Mouse (Mus musculus) midbrain, postnatal 0 days (tissue): ENCODE data around the gene Tcam1. TPM values are rescaled to one million over a fixed set of nuclear protein-coding genes. Genes with fewer than 3 reads are reported as not detected.
"Not testable (repeated sequence)": the region's sequence is repeated elsewhere in the genome, so short reads cannot be mapped to it uniquely, and the experiment has no call there.

Experiments
- ATAC-seq: fragments of 200-750 bp; cut with Nextera tagmentation; 2 replicates; pipeline ENCODE4 v1.8.0; 2017; ENCODE audit warnings: moderate number of reproducible peaks, mild to moderate bottlenecking, moderate TSS enrichment, moderate library complexity; ENCODE audit not compliant: low FRiP score
- DNase-seq: peaks from one replicate; pipeline ENCODE4 v3.0.0-alpha.2; 2015; ENCODE audit warnings: low spot score
- H3K27ac ChIP-seq: fragments of 300-500 bp; sonication (generic); 2 replicates; pipeline ENCODE4 v1.5.1; 2014; ENCODE audit warnings: low read depth, mild to moderate bottlenecking, low read length, mixed read lengths
- H3K27me3 ChIP-seq: fragments of 300-500 bp; sonication (generic); 2 replicates; pipeline ENCODE4 v1.6.1; 2014; ENCODE audit warnings: low read length, control low read depth, mixed read lengths; ENCODE audit not compliant: insufficient read depth
- H3K36me3 ChIP-seq: fragments of 300-500 bp; sonication (generic); 2 replicates; pipeline ENCODE4 v1.6.1; 2014; ENCODE audit warnings: low read length, control low read depth, mixed read lengths; ENCODE audit not compliant: insufficient read depth
- H3K4me1 ChIP-seq: fragments of 300-500 bp; sonication (generic); 2 replicates; pipeline ENCODE4 v1.6.1; 2014; ENCODE audit warnings: mild to moderate bottlenecking, control low read depth, antibody characterized with exemption, low read length, mixed read lengths; ENCODE audit not compliant: insufficient read depth
- H3K4me2 ChIP-seq: fragments of 300-500 bp; sonication (generic); 2 replicates; pipeline ENCODE4 v1.6.1; 2014; ENCODE audit warnings: low read depth, mild to moderate bottlenecking, low read length, mixed read lengths; ENCODE audit not compliant: poor library complexity, severe bottlenecking
- H3K4me3 ChIP-seq: fragments of 300-500 bp; sonication (generic); 2 replicates; pipeline ENCODE4 v1.5.1; 2014; ENCODE audit warnings: low read depth, mild to moderate bottlenecking, low read length, moderate library complexity
- H3K9ac ChIP-seq: fragments of 300-500 bp; sonication (generic); replicated peaks from 2 replicates; pipeline ENCODE4 v1.6.1; 2014; ENCODE audit warnings: mild to moderate bottlenecking, low read length, moderate library complexity, mixed read lengths; ENCODE audit not compliant: poor library complexity, severe bottlenecking
- H3K9me3 ChIP-seq: fragments of 300-500 bp; sonication (generic); 2 replicates; pipeline ENCODE4 v1.6.1; 2016; ENCODE audit warnings: low read length, control low read depth
- CTCF ChIP-seq: IDR thresholded peaks from 2 replicates; pipeline ENCODE4 v1.5.1; 2016; ENCODE audit warnings: antibody characterized with exemption, mild to moderate bottlenecking
- WGBS: fragments of 180-500 bp; shearing (Covaris S2); extraction: QIAGEN DNeasy Blood & Tissue Kit; methylation state at CpG from one replicate; pipeline ENCODE4 v1.1.7; 2014; 5-methylcytosine and 5-hydroxymethylcytosine counted together
- polyA plus RNA-seq: library from polyadenylated mRNA; unstranded; fragments of >200 nt; fragmentation: Nextera tagmentation; extraction: Ambion mirVana; gene quantifications from 2 replicates; pipeline ENCODE4 v1.2.1, GENCODE M21; 2015
- total RNA-seq: library from RNA; depleted of rRNA; stranded (reverse); fragments of >200 nt; gene quantifications from 2 replicates; pipeline ENCODE4 v1.2.3, GENCODE M21; 2014; rRNA removed

Tcam1 gene
- 0.22 and 0.24 TPM in 2 replicates for total RNA-seq
- polyA plus RNA-seq: 0.10 and 0.20 TPM in 2 replicates

- Histone ChIP-seq H3K9me3 (no peaks in the 10 kb centered on the region), H3K4me3 (0 out of 2 replicates have a peak within 1 kb of the TSS, but pooled peaks have one; percentile 0), H3K4me2 (peak within 1 kb of the TSS; percentile 40), H3K9ac (no peak within 1 kb of the TSS), H3K27ac (no peak within 1 kb of the TSS), H3K4me1 (peaks cover 8% of the 10 kb centered on the region), H3K36me3 (no peaks in the 10 kb centered on the region), H3K27me3 (no peaks in the 10 kb centered on the region)
- peak; percentile 95 for TF ChIP-seq CTCF
- 6% methylated on average over 25 of the region's 25 CpGs for WGBS
- DNase-seq (peak; percentile 96), ATAC-seq (peak; percentile 75)
These were observed at the start of gene Tcam1 for GRCm38 (mm10) chr11:106276454-106276853. TSS of gene Tcam1 (plus strand) at chr11:106276672.

- H3K27ac ChIP-seq, H3K9me3 ChIP-seq, H3K9ac ChIP-seq, H3K27me3 ChIP-seq, H3K4me2 ChIP-seq, ATAC-seq, H3K4me3 ChIP-seq, DNase-seq, H3K4me1 ChIP-seq: not testable (repeated sequence)
- peaks cover 47% of the 10 kb centered on the region for H3K36me3 ChIP-seq
- peak; percentile 29; the same call in 1 of the 2 replicates for TF ChIP-seq CTCF
- 84% methylated on average over 8 of the region's 8 CpGs for WGBS
These were observed 42.5 kb upstream of the Tcam1 start for GRCm38 (mm10) chr11:106233978-106234377.

GRCm38 (mm10) chr11:106246834-106247233, 29.6 kb upstream of the Tcam1 start:
- no peaks in the 10 kb centered on the region for H3K9me3 ChIP-seq
- 98% methylated on average over 1 of the region's 1 CpGs for WGBS
- peaks cover 85% of the 10 kb centered on the region for H3K36me3 ChIP-seq
- H3K4me2 ChIP-seq: no peak overlapping the region
- H3K4me1 ChIP-seq: no peaks in the 10 kb centered on the region
- no peak overlapping the region for H3K4me3 ChIP-seq
- DNase-seq (no peak), ATAC-seq (no peak)
- no peaks in the 10 kb centered on the region for H3K27me3 ChIP-seq
- no peak overlapping the region for H3K27ac ChIP-seq
- peak; percentile 64 for TF ChIP-seq CTCF
- H3K9ac ChIP-seq: no peak overlapping the region

- Histone ChIP-seq H3K4me1 (no peaks in the 10 kb centered on the region), H3K36me3 (peaks cover 78% of the 10 kb centered on the region), H3K27ac (no peak overlapping the region), H3K27me3 (no peaks in the 10 kb centered on the region), H3K9me3 (no peaks in the 10 kb centered on the region), H3K9ac (no peak overlapping the region), H3K4me3 (no peak overlapping the region), H3K4me2 (no peak overlapping the region)
- DNase-seq: no peak
- 91% methylated on average over 7 of the region's 7 CpGs for WGBS
- ATAC-seq: no peak
- TF ChIP-seq CTCF: no peak
These were observed 27.1 kb upstream of the Tcam1 start for GRCm38 (mm10) chr11:106249326-106249725.

- ATAC-seq (no peak), DNase-seq (no peak)
- Histone ChIP-seq H3K4me1 (0 out of 2 replicates have a peak, but pooled peaks cover 9% of the 10 kb centered on the region), H3K4me2 (peak overlapping the region; percentile 91), H3K4me3 (peak overlapping the region; percentile 72), H3K9me3 (no peaks in the 10 kb centered on the region), H3K9ac (peak overlapping the region; percentile 86), H3K27ac (no peak overlapping the region), H3K27me3 (no peaks in the 10 kb centered on the region), H3K36me3 (peaks cover 40% of the 10 kb centered on the region)
- 23% methylated on average over 2 of the region's 2 CpGs for WGBS
- no peak for TF ChIP-seq CTCF
These were observed 21.7 kb upstream of the Tcam1 start for GRCm38 (mm10) chr11:106254767-106255166.

GRCm38 (mm10) chr11:106255174-106255573, 21.3 kb upstream of the Tcam1 start:
- DNase-seq: no peak
- ATAC-seq: no peak
- H3K27ac ChIP-seq: no peak overlapping the region

More at GRCm38 (mm10) chr11:106255174-106255573, 21.3 kb upstream of the Tcam1 start:
- Histone ChIP-seq H3K4me2 (peak overlapping the region; percentile 91), H3K36me3 (peaks cover 36% of the 10 kb centered on the region), H3K9ac (peak overlapping the region; percentile 86), H3K4me1 (0 out of 2 replicates have a peak, but pooled peaks cover 9% of the 10 kb centered on the region), H3K9me3 (no peaks in the 10 kb centered on the region), H3K4me3 (peak overlapping the region; percentile 72), H3K27me3 (no peaks in the 10 kb centered on the region)
- TF ChIP-seq CTCF: no peak
- WGBS: 5% methylated on average over 22 of the region's 22 CpGs
